Mouse (Mus musculus) olfactory bulb, adult 2 months (tissue): Measurements from ENCODE around the gene Odf4. TPM values are rescaled to one million over a fixed set of nuclear protein-coding genes. Genes with fewer than 3 reads are reported as not detected.

Experiments used
- H3K27ac ChIP-seq: fragments of 200-500 bp; 2 replicates; pipeline ENCODE4 v1.5.1; 2012; ENCODE audit warnings: low read depth, low read length; ENCODE audit not compliant: insufficient read depth
- H3K4me1 ChIP-seq: fragments of 200-500 bp; 2 replicates; pipeline ENCODE4 v1.6.1; 2012; ENCODE audit warnings: low read length; ENCODE audit not compliant: control insufficient read depth, insufficient read depth
- H3K4me3 ChIP-seq: fragments of 200-500 bp; 2 replicates; pipeline ENCODE4 v1.5.1; 2012; ENCODE audit warnings: mild to moderate bottlenecking, low read depth, low read length, moderate library complexity; ENCODE audit not compliant: insufficient read depth
- CTCF ChIP-seq: fragments of 200-500 bp; IDR thresholded peaks from 2 replicates; pipeline ENCODE4 v1.5.1; 2012; ENCODE audit warnings: low read depth, mild to moderate bottlenecking, low read length, moderate library complexity; ENCODE audit not compliant: insufficient read depth
- POLR2A ChIP-seq: fragments of 200-500 bp; IDR thresholded peaks from 2 replicates; pipeline ENCODE4 v1.6.1; 2012; ENCODE audit warnings: mild to moderate bottlenecking, low read depth, low read length, moderate library complexity; ENCODE audit not compliant: insufficient read depth
- WGBS: fragments of 180-500 bp; shearing (Covaris S2); methylation state at CpG from one replicate; pipeline ENCODE4 v1.1.7; 2018; 5-methylcytosine and 5-hydroxymethylcytosine counted together
- polyA plus RNA-seq: library from polyadenylated mRNA; stranded (reverse); fragments of >200 nt; gene quantifications from 2 replicates; pipeline ENCODE4 v1.2.4, GENCODE M21; 2012; ENCODE audit warnings: low replicate concordance; ENCODE audit not compliant: missing spikeins, insufficient read depth, insufficient read length

Gene Odf4
- polyA plus RNA-seq, 1 experiment: not detected

DNA sequence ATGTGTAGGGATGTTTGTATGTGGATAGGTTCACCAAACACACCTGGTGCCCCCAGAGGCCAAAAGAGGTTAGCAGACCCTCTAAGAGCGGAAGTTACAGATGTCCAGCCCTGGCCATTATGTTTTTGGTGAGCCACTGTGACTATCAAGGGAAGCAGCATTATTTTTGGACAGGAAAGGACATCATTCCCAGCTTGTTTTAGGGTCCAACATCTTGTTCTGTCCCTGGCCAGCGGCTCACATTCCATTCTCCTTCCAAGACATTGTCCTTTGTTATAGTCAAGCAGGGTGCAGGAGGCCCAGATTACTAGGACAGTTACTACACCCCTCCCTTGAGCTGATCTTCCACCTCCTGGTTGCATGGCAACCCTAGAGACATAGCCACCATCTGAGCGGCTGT, 19.6 kb downstream of the Odf4 start:
- Histone ChIP-seq H3K4me1 (peaks cover 8% of the 10 kb centered on the region), H3K27ac (no peak overlapping the region), H3K4me3 (no peak overlapping the region)
- TF ChIP-seq CTCF (no peak), POLR2A (no peak)
- 78% methylated on average over 3 of the region's 3 CpGs for WGBS

DNA sequence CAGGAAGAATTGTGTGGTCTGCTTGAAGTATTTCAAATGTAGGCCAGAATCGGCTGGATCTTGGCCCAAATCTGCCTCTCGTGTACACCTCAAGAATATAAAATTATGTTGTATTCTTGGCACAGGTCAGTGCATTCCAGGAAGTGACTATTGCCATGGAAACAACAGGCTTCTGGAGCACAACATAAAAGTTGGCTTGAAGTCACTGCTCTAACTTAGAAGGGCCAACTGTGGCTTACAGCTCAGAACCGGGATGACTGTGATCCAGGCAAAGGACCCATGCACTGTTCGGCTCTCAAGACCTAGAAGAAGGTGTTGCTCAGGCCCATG, 20.5 kb downstream of the Odf4 start:
- H3K27ac ChIP-seq: no peak overlapping the region
- peaks cover 3% of the 10 kb centered on the region for H3K4me1 ChIP-seq
- no peak overlapping the region for H3K4me3 ChIP-seq
- TF ChIP-seq POLR2A: no peak
- no peak for TF ChIP-seq CTCF
- WGBS: 72% methylated on average over 4 of the region's 4 CpGs

DNA sequence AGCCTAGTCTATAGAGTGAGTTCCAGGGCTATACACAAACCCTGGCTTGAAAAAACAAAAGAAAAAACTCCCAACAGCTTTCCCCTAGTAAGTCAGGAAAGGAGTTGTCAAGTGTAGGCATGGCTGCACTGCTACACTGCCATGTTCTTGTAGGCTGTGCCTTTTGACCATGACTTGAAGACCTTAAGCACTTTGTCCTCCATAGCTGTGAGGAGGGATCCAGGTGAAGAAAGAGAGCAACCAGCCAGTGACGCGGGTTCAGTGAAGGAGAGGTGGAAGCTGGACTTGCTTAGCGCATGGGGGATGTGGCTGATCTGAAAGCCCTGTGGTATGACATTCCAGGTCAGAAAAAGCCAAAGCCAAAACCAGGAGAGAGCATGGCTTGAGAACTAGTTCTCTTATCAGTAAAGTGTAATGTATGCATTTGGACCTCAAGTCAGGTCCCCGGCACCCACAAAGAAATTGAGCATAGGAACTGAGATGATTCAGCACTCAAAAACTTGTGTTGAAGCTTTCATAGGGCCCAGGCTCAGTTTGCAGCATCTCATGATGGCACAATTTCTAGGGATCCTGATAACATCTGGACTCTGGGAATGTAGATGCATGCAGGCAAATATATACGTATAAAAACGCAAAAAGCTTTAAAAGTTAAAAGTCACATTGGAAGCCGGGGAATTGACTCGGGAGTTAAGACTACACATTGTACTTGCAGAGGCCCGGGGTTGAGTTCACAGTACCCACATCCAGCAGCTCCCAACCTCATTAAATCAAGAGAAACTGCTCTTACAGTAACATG, 21.0 kb downstream of the Odf4 start:
- Histone ChIP-seq H3K4me1 (peaks cover 4% of the 10 kb centered on the region), H3K27ac (no peak overlapping the region), H3K4me3 (no peak overlapping the region)
- 94% methylated on average over 9 of the region's 9 CpGs for WGBS
- TF ChIP-seq CTCF (no peak), POLR2A (no peak)

DNA sequence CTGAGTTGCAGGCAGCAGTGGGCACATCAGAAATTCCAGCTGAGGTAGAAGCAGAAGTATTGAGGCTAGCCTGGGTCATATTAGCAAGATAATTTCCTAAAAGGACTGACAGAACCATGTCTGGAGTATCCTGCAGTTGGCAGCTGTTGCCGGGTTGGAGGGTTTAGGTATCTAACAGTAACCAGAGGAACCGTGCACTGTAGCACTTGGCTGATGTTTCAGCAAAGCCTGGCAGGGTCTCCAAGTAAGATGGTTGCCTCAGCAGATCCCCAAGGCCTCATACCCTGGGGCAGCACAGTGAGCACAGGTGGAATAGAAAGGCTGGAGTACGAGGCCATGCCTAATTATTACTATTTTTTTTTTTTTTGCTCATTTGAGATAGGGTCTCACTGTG, 21.7 kb downstream of the Odf4 start:
- 80% methylated on average over 3 of the region's 3 CpGs for WGBS

DNA sequence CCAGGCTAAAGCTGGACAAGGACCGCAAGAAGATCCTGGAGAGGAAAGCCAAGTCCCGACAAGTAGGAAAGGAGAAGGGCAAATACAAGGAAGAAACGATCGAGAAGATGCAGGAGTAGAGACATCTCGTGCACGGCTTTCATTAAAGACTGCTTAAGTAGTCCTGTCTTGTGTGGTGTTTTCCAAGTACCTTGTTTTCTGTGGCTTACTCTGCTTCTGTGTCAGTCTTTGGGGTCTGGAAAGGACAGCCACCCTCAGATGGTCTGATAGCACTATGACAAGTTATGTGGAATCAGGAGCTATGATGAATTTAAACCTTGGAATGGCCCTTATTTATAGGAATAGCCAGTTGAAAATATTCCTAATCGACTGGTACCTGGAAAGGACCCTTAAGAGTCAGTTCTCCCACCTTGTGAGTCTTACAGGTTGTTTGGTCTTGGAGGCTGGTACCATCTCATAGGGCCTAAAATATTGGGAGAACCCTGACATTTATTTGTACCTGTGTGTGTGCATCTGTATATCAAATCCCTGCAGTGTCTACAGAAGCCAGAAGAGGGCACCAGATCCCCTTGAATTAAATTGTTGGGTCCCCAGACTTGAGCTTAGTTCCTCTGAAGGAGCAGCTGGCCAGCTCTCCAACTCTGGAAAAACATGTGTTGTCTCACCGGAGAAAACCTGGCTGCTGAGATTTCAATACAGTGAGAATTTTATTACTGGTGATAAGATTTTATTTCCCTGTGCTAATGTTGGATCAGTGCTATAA, 22.3 kb downstream of the Odf4 start:
- H3K4me1 ChIP-seq: peaks cover 5% of the 10 kb centered on the region
- TF ChIP-seq CTCF (no peak), POLR2A (no peak)
- H3K27ac ChIP-seq: no peak overlapping the region
- H3K4me3 ChIP-seq: no peak overlapping the region
- 75% methylated on average over 8 of the region's 8 CpGs for WGBS

More for the DNA sequence above, 21.7 kb downstream of the Odf4 start:
- TF ChIP-seq POLR2A: no peak
- no peak overlapping the region for H3K4me3 ChIP-seq
- H3K27ac ChIP-seq: no peak overlapping the region
- peaks cover 5% of the 10 kb centered on the region for H3K4me1 ChIP-seq

DNA sequence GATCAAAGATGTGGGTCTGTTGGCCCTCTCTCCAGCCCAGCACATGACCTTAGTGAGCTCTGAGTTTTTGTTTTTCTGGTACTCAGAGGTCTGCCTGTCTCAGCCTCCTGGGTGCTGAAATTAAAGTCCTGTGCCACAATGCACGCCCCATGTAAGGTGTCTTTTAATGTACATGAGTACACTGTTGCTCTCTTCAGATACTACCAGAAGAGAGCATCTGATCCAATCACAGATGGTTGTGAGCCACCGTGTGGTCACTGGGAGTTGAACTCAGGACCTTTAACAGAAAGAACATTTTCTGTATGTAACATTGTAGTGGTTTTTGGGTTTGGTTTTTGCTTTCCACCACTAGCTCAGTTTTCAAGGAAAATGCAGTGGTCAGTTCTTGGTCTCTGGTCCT, 23.1 kb downstream of the Odf4 start:
- no peak overlapping the region for H3K4me3 ChIP-seq
- no peak overlapping the region for H3K27ac ChIP-seq
- WGBS: 86% methylated on average over 2 of the region's 2 CpGs
- TF ChIP-seq POLR2A (no peak), CTCF (no peak)
- peaks cover 5% of the 10 kb centered on the region for H3K4me1 ChIP-seq

DNA sequence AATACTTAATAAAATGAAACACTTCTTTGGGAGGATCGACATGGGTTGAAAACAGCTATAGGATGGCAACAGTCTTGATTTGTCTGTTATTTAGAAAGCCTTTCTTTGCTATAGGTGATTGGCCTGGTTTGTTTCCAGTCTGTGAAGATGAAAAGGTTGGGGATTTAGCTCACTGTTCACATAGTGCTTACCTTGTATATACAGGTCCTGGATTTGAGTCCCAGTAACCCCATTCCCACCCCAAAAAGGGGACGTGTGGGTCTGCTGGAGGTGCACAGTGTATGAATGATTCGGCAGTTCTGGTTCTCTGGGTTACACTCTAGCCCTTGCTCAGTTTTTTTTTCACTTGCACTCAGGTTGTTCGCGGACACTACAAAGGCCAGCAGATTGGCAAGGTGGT, 24.1 kb downstream of the Odf4 start:
- WGBS: 80% methylated on average over 5 of the region's 5 CpGs
- H3K27ac ChIP-seq: no peak overlapping the region
- H3K4me1 ChIP-seq: peaks cover 5% of the 10 kb centered on the region
- TF ChIP-seq CTCF (no peak), POLR2A (no peak)
- H3K4me3 ChIP-seq: no peak overlapping the region

DNA sequence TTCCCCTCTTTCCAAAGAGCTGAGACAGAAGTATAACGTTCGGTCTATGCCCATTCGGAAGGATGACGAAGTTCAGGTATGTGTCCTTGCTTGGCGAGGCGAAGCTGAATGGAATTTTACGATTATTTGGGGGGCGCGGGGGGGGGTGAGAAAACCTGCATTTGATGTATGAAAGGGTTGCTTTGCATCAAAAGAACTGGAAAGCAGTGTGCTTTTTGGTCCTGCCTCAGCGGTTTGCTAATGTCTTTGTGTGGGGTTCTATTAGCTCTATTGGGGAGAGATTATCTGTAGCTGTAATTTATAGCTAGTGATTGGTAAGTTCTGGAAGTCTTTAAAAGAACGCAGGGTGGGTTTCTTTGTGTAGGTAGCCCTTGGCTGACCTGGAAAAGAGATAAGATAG, 24.5 kb downstream of the Odf4 start:
- 5% methylated on average over 11 of the region's 11 CpGs for WGBS
- TF ChIP-seq CTCF: no peak
- TF ChIP-seq POLR2A: no peak
- H3K4me1 ChIP-seq: peaks cover 5% of the 10 kb centered on the region
- H3K27ac ChIP-seq: no peak overlapping the region
- H3K4me3 ChIP-seq: peak overlapping the region; percentile 93

DNA sequence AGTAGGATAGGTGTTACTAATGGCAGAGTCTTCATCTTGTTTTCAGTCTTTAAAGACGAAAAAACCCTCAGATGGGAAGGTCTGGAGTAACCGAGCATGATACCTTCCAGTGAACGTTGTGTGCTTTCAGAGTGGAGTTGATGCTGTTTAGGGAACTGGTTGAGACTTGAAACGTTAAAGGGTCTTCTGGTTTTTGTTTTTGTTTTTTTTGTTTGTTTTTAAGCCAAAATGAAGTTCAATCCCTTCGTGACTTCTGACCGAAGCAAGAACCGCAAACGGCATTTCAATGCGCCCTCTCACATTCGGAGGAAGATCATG, 24.9 kb downstream of the Odf4 start:
- Histone ChIP-seq H3K4me3 (peak overlapping the region; percentile 93), H3K27ac (0 out of 2 replicates have a peak overlapping the region, but pooled peaks have one; percentile 43), H3K4me1 (peaks cover 5% of the 10 kb centered on the region)
- WGBS: under 1% methylated on average over 10 of the region's 10 CpGs
- no peak for TF ChIP-seq CTCF
- no peak for TF ChIP-seq POLR2A
